Mouse (Mus musculus) forebrain, embryonic 16.5 days (tissue): ENCODE measurements at regions not wholly inside any gene's neighbourhood (a gene's known extent, or its start where the extent isn't known, plus 50 kb on each side); places are given as distances from the start of the nearest gene placed in this dataset.

Experiments
- ATAC-seq: fragments of 200-750 bp; cut with Nextera tagmentation; 2 replicates; pipeline ENCODE4 v1.8.0; 2017; ENCODE audit warnings: mild to moderate bottlenecking, moderate library complexity
- H3K27ac ChIP-seq: fragments of 300-500 bp; sonication (generic); 2 replicates; pipeline ENCODE4 v1.5.1; 2014; ENCODE audit warnings: low read length, control low read depth
- H3K27me3 ChIP-seq: fragments of 300-500 bp; sonication (generic); replicated peaks from 2 replicates; pipeline ENCODE4 v1.6.1; 2014; ENCODE audit warnings: low read length; ENCODE audit not compliant: control insufficient read depth, insufficient read depth
- H3K36me3 ChIP-seq: fragments of 300-500 bp; sonication (generic); 2 replicates; pipeline ENCODE4 v1.6.1; 2014; ENCODE audit not compliant: control insufficient read depth, insufficient read depth
- H3K4me1 ChIP-seq: fragments of 300-500 bp; sonication (generic); replicated peaks from 2 replicates; pipeline ENCODE4 v1.6.1; 2014; ENCODE audit warnings: low read length; ENCODE audit not compliant: control insufficient read depth, insufficient read depth
- H3K4me2 ChIP-seq: fragments of 300-500 bp; sonication (generic); 2 replicates; pipeline ENCODE4 v1.6.1; 2014; ENCODE audit warnings: mild to moderate bottlenecking, low read length, control low read depth
- H3K4me3 ChIP-seq: fragments of 300-500 bp; sonication (generic); replicated peaks from 2 replicates; pipeline ENCODE4 v1.5.1; 2014; ENCODE audit warnings: mild to moderate bottlenecking, low read length, control low read depth
- H3K9ac ChIP-seq: fragments of 300-500 bp; sonication (generic); replicated peaks from 2 replicates; pipeline ENCODE4 v1.6.1; 2014; ENCODE audit warnings: low read depth, low read length, control low read depth
- H3K9me3 ChIP-seq: fragments of 300-500 bp; sonication (generic); 2 replicates; pipeline ENCODE4 v1.6.1; 2016; ENCODE audit warnings: low read length; ENCODE audit not compliant: control insufficient read depth
- WGBS: fragments of 180-500 bp; shearing (Covaris S2); extraction: QIAGEN DNeasy Blood & Tissue Kit; methylation state at CpG from one replicate; pipeline ENCODE4 v1.1.7; 2014; 5-methylcytosine and 5-hydroxymethylcytosine counted together

GRCm38 (mm10) chr19:56653292-56653691 lies 68.7 kb upstream of the Adrb1 start:
- H3K9me3 ChIP-seq: no peaks in the 10 kb centered on the region
- no peak overlapping the region for H3K9ac ChIP-seq
- H3K4me1 ChIP-seq: peaks cover 15% of the 10 kb centered on the region
- 52% methylated on average over 9 of the region's 9 CpGs for WGBS
- H3K4me3 ChIP-seq: no peak overlapping the region
- H3K4me2 ChIP-seq: no peak overlapping the region
- ATAC-seq: no peak
- H3K27ac ChIP-seq: no peak overlapping the region
- no peaks in the 10 kb centered on the region for H3K36me3 ChIP-seq
- H3K27me3 ChIP-seq: no peaks in the 10 kb centered on the region

- H3K4me3 ChIP-seq: no peak overlapping the region
- H3K4me1 ChIP-seq: peaks cover 15% of the 10 kb centered on the region
- no peak for ATAC-seq
- no peak overlapping the region for H3K9ac ChIP-seq
- H3K36me3 ChIP-seq: no peaks in the 10 kb centered on the region
- H3K9me3 ChIP-seq: no peaks in the 10 kb centered on the region
- 93% methylated on average over 9 of the region's 9 CpGs for WGBS
- H3K27me3 ChIP-seq: no peaks in the 10 kb centered on the region
- H3K27ac ChIP-seq: no peak overlapping the region
- H3K4me2 ChIP-seq: no peak overlapping the region
Measured at GRCm38 (mm10) chr19:56655330-56655729, 66.7 kb upstream of the Adrb1 start.

GRCm38 (mm10) chr19:56660566-56661199 lies 61.3 kb upstream of the Adrb1 start:
- no peak overlapping the region for H3K27ac ChIP-seq

GRCm38 (mm10) chr19:56663474-56664227 lies 58.3 kb upstream of the Adrb1 start:
- WGBS: 60% methylated on average over 10 of the region's 10 CpGs
- ATAC-seq: no peak
- no peak overlapping the region for H3K27ac ChIP-seq

More at GRCm38 (mm10) chr19:56660566-56661199, 61.3 kb upstream of the Adrb1 start:
- Histone ChIP-seq H3K4me2 (no peak overlapping the region), H3K4me3 (no peak overlapping the region), H3K27me3 (no peaks in the 10 kb centered on the region), H3K36me3 (no peaks in the 10 kb centered on the region), H3K9ac (no peak overlapping the region), H3K9me3 (no peaks in the 10 kb centered on the region), H3K4me1 (0 out of 2 replicates have a peak, but pooled peaks cover 3% of the 10 kb centered on the region)
- 75% methylated on average over 4 of the region's 4 CpGs for WGBS
- ATAC-seq: no peak

GRCm38 (mm10) chr19:56664307-56664775 lies 57.7 kb upstream of the Adrb1 start:
- Histone ChIP-seq H3K36me3 (no peaks in the 10 kb centered on the region), H3K27me3 (no peaks in the 10 kb centered on the region), H3K4me2 (no peak overlapping the region), H3K4me1 (0 out of 2 replicates have a peak, but pooled peaks cover 3% of the 10 kb centered on the region), H3K9me3 (no peaks in the 10 kb centered on the region), H3K27ac (no peak overlapping the region), H3K4me3 (no peak overlapping the region), H3K9ac (no peak overlapping the region)
- 67% methylated on average over 10 of the region's 10 CpGs for WGBS
- ATAC-seq: peak; percentile 65

More at GRCm38 (mm10) chr19:56663474-56664227, 58.3 kb upstream of the Adrb1 start:
- H3K9ac ChIP-seq: no peak overlapping the region
- no peak overlapping the region for H3K4me3 ChIP-seq
- H3K4me1 ChIP-seq: 0 out of 2 replicates have a peak, but pooled peaks cover 3% of the 10 kb centered on the region
- H3K36me3 ChIP-seq: no peaks in the 10 kb centered on the region
- no peak overlapping the region for H3K4me2 ChIP-seq
- H3K27me3 ChIP-seq: no peaks in the 10 kb centered on the region
- H3K9me3 ChIP-seq: no peaks in the 10 kb centered on the region

- Histone ChIP-seq H3K4me1 (0 out of 2 replicates have a peak, but pooled peaks cover 3% of the 10 kb centered on the region), H3K4me3 (no peak overlapping the region), H3K27ac (no peak overlapping the region), H3K4me2 (no peak overlapping the region), H3K9me3 (no peaks in the 10 kb centered on the region), H3K36me3 (no peaks in the 10 kb centered on the region), H3K9ac (no peak overlapping the region), H3K27me3 (no peaks in the 10 kb centered on the region)
- 77% methylated on average over 7 of the region's 7 CpGs for WGBS
- ATAC-seq: no peak
Measured at GRCm38 (mm10) chr19:56664944-56665663, 56.9 kb upstream of the Adrb1 start.

- Histone ChIP-seq H3K4me3 (no peak overlapping the region), H3K4me1 (0 out of 2 replicates have a peak, but pooled peaks cover 3% of the 10 kb centered on the region), H3K36me3 (no peaks in the 10 kb centered on the region), H3K27me3 (no peaks in the 10 kb centered on the region), H3K9me3 (no peaks in the 10 kb centered on the region), H3K27ac (no peak overlapping the region), H3K9ac (no peak overlapping the region), H3K4me2 (no peak overlapping the region)
- WGBS: 87% methylated on average over 1 of the region's 1 CpGs
- ATAC-seq: no peak
Measured at GRCm38 (mm10) chr19:56665972-56666371, 56.0 kb upstream of the Adrb1 start.

GRCm38 (mm10) chr19:56667903-56668302 lies 54.1 kb upstream of the Adrb1 start:
- no peak overlapping the region for H3K4me3 ChIP-seq

GRCm38 (mm10) chr19:56668991-56669390 lies 53.0 kb upstream of the Adrb1 start:
- WGBS: 73% methylated on average over 7 of the region's 7 CpGs
- Histone ChIP-seq H3K9me3 (no peaks in the 10 kb centered on the region), H3K4me3 (no peak overlapping the region), H3K4me1 (peaks cover 3% of the 10 kb centered on the region; the same call in 1 of the 2 replicates), H3K36me3 (no peaks in the 10 kb centered on the region), H3K9ac (no peak overlapping the region), H3K4me2 (no peak overlapping the region), H3K27me3 (no peaks in the 10 kb centered on the region), H3K27ac (no peak overlapping the region)
- no peak for ATAC-seq

More at GRCm38 (mm10) chr19:56667903-56668302, 54.1 kb upstream of the Adrb1 start:
- H3K27me3 ChIP-seq: no peaks in the 10 kb centered on the region
- no peak overlapping the region for H3K4me2 ChIP-seq
- H3K9me3 ChIP-seq: no peaks in the 10 kb centered on the region
- no peak for ATAC-seq
- WGBS: 87% methylated on average over 2 of the region's 2 CpGs
- no peak overlapping the region for H3K9ac ChIP-seq
- no peaks in the 10 kb centered on the region for H3K36me3 ChIP-seq
- no peak overlapping the region for H3K27ac ChIP-seq
- H3K4me1 ChIP-seq: 0 out of 2 replicates have a peak, but pooled peaks cover 3% of the 10 kb centered on the region
